Mouse (Mus musculus) liver, embryonic 16.5 days (tissue): ENCODE data around the gene Fermt2. TPM values are rescaled to one million over a fixed set of nuclear protein-coding genes. Genes with fewer than 3 reads are reported as not detected.
A peak's percentile ranks its signal among the peaks of the same experiment; 100 is the strongest.

ENCODE experiments used
- ATAC-seq: fragments of 200-750 bp; cut with Nextera tagmentation; 2 replicates; pipeline ENCODE4 v1.8.0; 2017; ENCODE audit warnings: low read depth, mild to moderate bottlenecking, moderate number of reproducible peaks, moderate library complexity
- H3K27ac ChIP-seq: fragments of 300-500 bp; sonication (generic); 2 replicates; pipeline ENCODE4 v1.5.1; 2014; ENCODE audit warnings: mild to moderate bottlenecking, low read length
- H3K27me3 ChIP-seq: fragments of 300-500 bp; sonication (generic); 2 replicates; pipeline ENCODE4 v1.6.1; 2014; ENCODE audit warnings: low read depth, low read length, mixed read lengths; ENCODE audit not compliant: control insufficient read depth, insufficient read depth
- H3K36me3 ChIP-seq: fragments of 300-500 bp; sonication (generic); 2 replicates; pipeline ENCODE4 v1.6.1; 2014; ENCODE audit warnings: mild to moderate bottlenecking; ENCODE audit not compliant: control insufficient read depth, insufficient read depth
- H3K4me1 ChIP-seq: fragments of 300-500 bp; sonication (generic); 2 replicates; pipeline ENCODE4 v1.6.1; 2014; ENCODE audit warnings: low read depth, low read length, mixed read lengths; ENCODE audit not compliant: control insufficient read depth
- H3K4me2 ChIP-seq: fragments of 300-500 bp; sonication (generic); 2 replicates; pipeline ENCODE4 v1.6.1; 2014; ENCODE audit warnings: low read depth, low read length, mixed read lengths
- H3K4me3 ChIP-seq: fragments of 300-500 bp; sonication (generic); 2 replicates; pipeline ENCODE4 v1.5.1; 2014; ENCODE audit warnings: low read depth, mild to moderate bottlenecking, low read length
- H3K9ac ChIP-seq: fragments of 300-500 bp; sonication (generic); 2 replicates; pipeline ENCODE4 v1.6.1; 2014; ENCODE audit warnings: low read depth, low read length
- H3K9me3 ChIP-seq: fragments of 300-500 bp; sonication (generic); replicated peaks from 2 replicates; pipeline ENCODE4 v1.6.1; 2016; ENCODE audit warnings: low read length; ENCODE audit not compliant: control insufficient read depth
- WGBS: fragments of 180-500 bp; shearing (Covaris S2); extraction: QIAGEN DNeasy Blood & Tissue Kit; methylation state at CpG from one replicate; pipeline ENCODE4 v1.1.7; 2014; ENCODE audit not compliant: insufficient replicate concordance; 5-methylcytosine and 5-hydroxymethylcytosine counted together
- polyA plus RNA-seq: library from polyadenylated mRNA; unstranded; fragments of >200 nt; fragmentation: Nextera tagmentation; extraction: Ambion mirVana; gene quantifications from 2 replicates; pipeline ENCODE4 v1.2.1, GENCODE M21; 2015

Fermt2 gene
- polyA plus RNA-seq, 1 experiment from 2014 or later, result 50.4 TPM

GRCm38 (mm10) chr14:45453538-45454233 lies 76.2 kb downstream of the Fermt2 start:
- 64% methylated on average over 5 of the region's 5 CpGs for WGBS
- ATAC-seq, result no peak
- H3K9ac ChIP-seq, result no peak overlapping the region
- peak overlapping the region; percentile 38 for H3K27ac ChIP-seq
- no peaks in the 10 kb centered on the region for H3K27me3 ChIP-seq
- no peaks in the 10 kb centered on the region for H3K36me3 ChIP-seq
- no peak overlapping the region for H3K4me3 ChIP-seq
- H3K9me3 ChIP-seq, result no peaks in the 10 kb centered on the region
- H3K4me1 ChIP-seq, result peaks cover 15% of the 10 kb centered on the region
- no peak overlapping the region for H3K4me2 ChIP-seq

DNA sequence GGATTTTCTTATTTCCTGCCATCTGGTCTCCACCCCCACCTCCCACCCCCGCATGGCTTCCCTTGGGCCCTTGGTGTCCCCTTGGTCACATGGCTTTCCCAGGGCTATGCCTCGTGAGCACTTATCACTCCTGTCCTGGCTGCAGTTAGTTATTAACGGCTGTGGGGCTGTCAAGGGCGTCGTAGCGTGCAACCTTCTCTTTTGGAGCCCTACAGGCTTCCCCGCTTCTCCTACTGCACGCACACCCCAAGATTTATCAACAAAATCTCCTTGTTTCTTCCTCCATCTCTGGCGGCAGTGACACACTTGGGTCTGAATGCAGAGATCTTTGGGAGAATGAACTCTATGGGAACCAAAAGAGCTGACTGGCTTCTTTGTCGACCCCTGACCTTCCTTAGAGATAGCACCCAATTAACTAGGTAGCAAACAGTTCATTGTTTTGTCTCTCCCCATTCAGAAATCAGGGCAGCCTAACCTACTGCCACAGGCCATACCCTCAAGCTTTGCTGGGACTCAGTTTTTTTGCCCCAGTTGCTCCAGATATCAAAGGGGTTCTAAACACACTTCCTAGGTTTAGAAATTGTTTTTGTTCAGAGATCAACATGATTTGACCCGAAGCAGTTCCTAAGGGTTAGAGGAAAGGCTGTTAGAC lies 76.9 kb downstream of the Fermt2 start:
- Histone ChIP-seq H3K4me2 (no peak overlapping the region), H3K36me3 (no peaks in the 10 kb centered on the region), H3K4me3 (no peak overlapping the region), H3K27me3 (no peaks in the 10 kb centered on the region), H3K4me1 (peaks cover 15% of the 10 kb centered on the region), H3K27ac (peak overlapping the region; percentile 11), H3K9ac (no peak overlapping the region), H3K9me3 (no peaks in the 10 kb centered on the region)
- WGBS, result 5% methylated on average over 11 of the region's 11 CpGs
- peak; percentile 84 for ATAC-seq

- ATAC-seq, result no peak
- Histone ChIP-seq H3K36me3 (no peaks in the 10 kb centered on the region), H3K27me3 (no peaks in the 10 kb centered on the region), H3K4me3 (no peak overlapping the region), H3K9ac (no peak overlapping the region), H3K27ac (peak overlapping the region; percentile 11), H3K4me2 (no peak overlapping the region), H3K4me1 (peaks cover 15% of the 10 kb centered on the region), H3K9me3 (no peaks in the 10 kb centered on the region)
- WGBS, result 39% methylated on average over 4 of the region's 4 CpGs
These were observed 77.8 kb downstream of the Fermt2 start for GRCm38 (mm10) chr14:45452148-45452547.

GRCm38 (mm10) chr14:45451090-45451489 lies 78.8 kb downstream of the Fermt2 start:
- ATAC-seq, result 0 out of 2 replicates have a peak, but pooled peaks have one; percentile 11
- Histone ChIP-seq H3K9me3 (no peaks in the 10 kb centered on the region), H3K9ac (no peak overlapping the region)

DNA sequence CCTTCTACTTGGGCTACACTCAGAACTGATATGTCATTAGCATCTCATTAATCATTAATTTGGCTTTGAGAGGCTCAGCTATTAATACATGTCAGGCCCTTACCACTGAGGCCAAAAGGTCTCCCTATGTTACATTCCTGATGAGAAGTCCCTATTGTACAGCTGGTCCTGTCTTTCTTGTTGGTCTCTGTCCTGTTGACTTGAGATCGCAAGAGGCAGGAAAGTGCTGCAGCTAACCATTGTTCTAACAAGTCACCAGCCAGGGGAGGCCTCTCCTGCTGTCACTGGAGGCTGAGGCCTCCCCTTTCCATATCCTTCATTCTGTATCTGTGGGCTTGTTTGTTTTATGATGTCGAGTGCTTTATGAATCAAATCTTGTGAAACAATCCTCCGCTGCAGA lies 83.1 kb downstream of the Fermt2 start:
- Histone ChIP-seq H3K36me3 (no peaks in the 10 kb centered on the region), H3K4me3 (no peak overlapping the region), H3K9me3 (no peaks in the 10 kb centered on the region), H3K4me1 (peaks cover 9% of the 10 kb centered on the region), H3K27me3 (no peaks in the 10 kb centered on the region), H3K27ac (no peak overlapping the region), H3K9ac (no peak overlapping the region), H3K4me2 (no peak overlapping the region)
- ATAC-seq, result no peak
- 67% methylated on average over 3 of the region's 3 CpGs for WGBS

More at GRCm38 (mm10) chr14:45451090-45451489, 78.8 kb downstream of the Fermt2 start:
- Histone ChIP-seq H3K27ac (no peak overlapping the region), H3K4me1 (peaks cover 15% of the 10 kb centered on the region), H3K4me3 (no peak overlapping the region), H3K4me2 (no peak overlapping the region), H3K27me3 (no peaks in the 10 kb centered on the region), H3K36me3 (no peaks in the 10 kb centered on the region)
- 14% methylated on average over 2 of the region's 2 CpGs for WGBS

DNA sequence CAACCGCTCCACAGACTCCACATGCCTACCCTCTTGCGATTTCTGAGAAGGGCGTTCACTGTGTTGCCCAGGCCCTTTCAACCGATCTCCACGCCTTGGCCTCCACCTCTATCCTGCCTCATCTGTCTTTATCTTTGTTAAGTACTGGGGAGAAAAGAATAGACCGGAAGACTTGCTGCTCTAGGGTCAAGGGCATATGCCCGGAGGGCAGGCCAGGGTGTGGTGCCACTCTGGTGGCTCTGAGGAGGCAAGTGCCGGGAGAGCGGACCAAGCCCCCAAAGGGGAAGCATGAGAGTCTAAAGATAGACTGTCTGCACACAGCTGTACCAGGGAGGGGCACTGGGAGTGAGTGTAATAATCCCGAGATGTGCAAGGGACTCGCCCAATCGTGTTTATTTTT lies 84.5 kb downstream of the Fermt2 start:
- peak; percentile 41; the same call in 1 of the 2 replicates for ATAC-seq
- Histone ChIP-seq H3K36me3 (no peaks in the 10 kb centered on the region), H3K27me3 (no peaks in the 10 kb centered on the region), H3K9ac (no peak overlapping the region), H3K4me2 (no peak overlapping the region), H3K4me3 (no peak overlapping the region), H3K9me3 (no peaks in the 10 kb centered on the region), H3K27ac (no peak overlapping the region), H3K4me1 (peaks cover 5% of the 10 kb centered on the region)
- 34% methylated on average over 12 of the region's 12 CpGs for WGBS

GRCm38 (mm10) chr14:45444870-45445269 lies 85.0 kb downstream of the Fermt2 start:
- H3K4me2 ChIP-seq, result no peak overlapping the region
- H3K9ac ChIP-seq, result no peak overlapping the region
- WGBS, result 49% methylated on average over 7 of the region's 7 CpGs

GRCm38 (mm10) chr14:45442781-45443560 lies 86.9 kb downstream of the Fermt2 start:
- ATAC-seq, result no peak
- Histone ChIP-seq H3K4me1 (peaks cover 5% of the 10 kb centered on the region; the same call in 1 of the 2 replicates), H3K27ac (no peak overlapping the region), H3K36me3 (no peaks in the 10 kb centered on the region), H3K9me3 (no peaks in the 10 kb centered on the region), H3K4me2 (no peak overlapping the region), H3K9ac (no peak overlapping the region), H3K27me3 (no peaks in the 10 kb centered on the region), H3K4me3 (no peak overlapping the region)
- WGBS, result 34% methylated on average over 12 of the region's 12 CpGs

More at GRCm38 (mm10) chr14:45444870-45445269, 85.0 kb downstream of the Fermt2 start:
- no peak for ATAC-seq
- Histone ChIP-seq H3K4me1 (peaks cover 5% of the 10 kb centered on the region; the same call in 1 of the 2 replicates), H3K27ac (no peak overlapping the region), H3K36me3 (no peaks in the 10 kb centered on the region), H3K9me3 (no peaks in the 10 kb centered on the region), H3K4me3 (no peak overlapping the region), H3K27me3 (no peaks in the 10 kb centered on the region)
